Mouse (Mus musculus) kidney, postnatal 0 days (tissue): ENCODE results near the gene Pam. TPM values are rescaled to one million over a fixed set of nuclear protein-coding genes. Genes with fewer than 3 reads are reported as not detected.

ENCODE experiments used
- ATAC-seq: fragments of 200-750 bp; cut with Nextera tagmentation; replicated peaks from 2 replicates; pipeline ENCODE4 v1.8.0; 2017; ENCODE audit warnings: low read depth, moderate number of reproducible peaks, moderate TSS enrichment, moderate library complexity; ENCODE audit not compliant: low FRiP score
- DNase-seq: peaks from one replicate; pipeline ENCODE4 v3.0.0-alpha.2; 2016; ENCODE audit warnings: low spot score
- H3K27ac ChIP-seq: fragments of 300-500 bp; sonication (generic); 2 replicates; pipeline ENCODE4 v1.5.1; 2014; ENCODE audit warnings: mild to moderate bottlenecking
- H3K27me3 ChIP-seq: fragments of 300-500 bp; sonication (generic); 2 replicates; pipeline ENCODE4 v1.6.1; 2014; ENCODE audit warnings: low read length, mixed read lengths; ENCODE audit not compliant: insufficient read depth
- H3K36me3 ChIP-seq: fragments of 300-500 bp; sonication (generic); 2 replicates; pipeline ENCODE4 v1.6.1; 2014; ENCODE audit warnings: low read length, mixed read lengths; ENCODE audit not compliant: insufficient read depth
- H3K4me1 ChIP-seq: fragments of 300-500 bp; sonication (generic); replicated peaks from 2 replicates; pipeline ENCODE4 v1.6.1; 2014; ENCODE audit warnings: antibody characterized with exemption, low read length, mixed read lengths; ENCODE audit not compliant: insufficient read depth
- H3K4me2 ChIP-seq: fragments of 300-500 bp; sonication (generic); 2 replicates; pipeline ENCODE4 v1.6.1; 2014; ENCODE audit warnings: mild to moderate bottlenecking, low read length, moderate library complexity, mixed read lengths
- H3K4me3 ChIP-seq: fragments of 300-500 bp; sonication (generic); replicated peaks from 2 replicates; pipeline ENCODE4 v1.5.1; 2014; ENCODE audit warnings: low read depth, low read length
- H3K9ac ChIP-seq: fragments of 300-500 bp; sonication (generic); 2 replicates; pipeline ENCODE4 v1.6.1; 2014; ENCODE audit warnings: low read depth, low read length
- H3K9me3 ChIP-seq: fragments of 300-500 bp; sonication (generic); replicated peaks from 2 replicates; pipeline ENCODE4 v1.6.1; 2016; ENCODE audit warnings: low read length, inconsistent platforms, mixed read lengths
- CTCF ChIP-seq: IDR thresholded peaks from 2 replicates; pipeline ENCODE4 v1.5.1; 2016; ENCODE audit warnings: antibody characterized with exemption, low read depth, mild to moderate bottlenecking, moderate library complexity
- WGBS: fragments of 180-500 bp; shearing (Covaris S2); extraction: QIAGEN DNeasy Blood & Tissue Kit; methylation state at CpG from one replicate; pipeline ENCODE4 v1.1.7; 2014; 5-methylcytosine and 5-hydroxymethylcytosine counted together
- polyA plus RNA-seq: library from polyadenylated mRNA; unstranded; fragments of >200 nt; fragmentation: Nextera tagmentation; extraction: Ambion mirVana; gene quantifications from 2 replicates; pipeline ENCODE4 v1.2.1, GENCODE M21; 2015

Gene Pam
- polyA plus RNA-seq, 1 experiment from 2014 or later: 67.6 TPM

DNA sequence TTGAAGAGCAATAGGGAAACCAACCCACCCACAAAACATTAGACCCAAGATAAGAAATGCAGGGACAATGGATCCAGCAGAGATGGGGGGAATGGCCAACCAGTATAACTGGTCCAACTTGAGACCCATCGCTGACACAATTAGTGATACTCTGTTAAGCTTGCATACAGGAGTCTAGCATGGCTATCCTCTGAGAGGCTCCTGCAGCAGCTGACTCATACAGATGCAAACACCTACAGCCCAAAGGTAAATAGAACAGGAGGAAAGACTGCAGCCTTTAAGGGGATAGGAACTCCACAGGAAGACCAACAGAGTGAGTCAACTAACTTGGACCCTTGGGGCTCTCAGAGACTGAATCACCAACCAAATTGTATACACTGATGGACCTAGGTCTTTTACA, 98.4 kb downstream of the Pam start:
- DNase-seq (no peak), ATAC-seq (no peak)
- WGBS: 93% methylated on average over 1 of the region's 1 CpGs
- Histone ChIP-seq H3K9ac (no peak overlapping the region), H3K4me2 (no peak overlapping the region), H3K4me1 (no peaks in the 10 kb centered on the region), H3K4me3 (no peak overlapping the region), H3K36me3 (no peaks in the 10 kb centered on the region), H3K9me3 (no peaks in the 10 kb centered on the region), H3K27ac (no peak overlapping the region), H3K27me3 (no peaks in the 10 kb centered on the region)
- TF ChIP-seq CTCF: no peak

DNA sequence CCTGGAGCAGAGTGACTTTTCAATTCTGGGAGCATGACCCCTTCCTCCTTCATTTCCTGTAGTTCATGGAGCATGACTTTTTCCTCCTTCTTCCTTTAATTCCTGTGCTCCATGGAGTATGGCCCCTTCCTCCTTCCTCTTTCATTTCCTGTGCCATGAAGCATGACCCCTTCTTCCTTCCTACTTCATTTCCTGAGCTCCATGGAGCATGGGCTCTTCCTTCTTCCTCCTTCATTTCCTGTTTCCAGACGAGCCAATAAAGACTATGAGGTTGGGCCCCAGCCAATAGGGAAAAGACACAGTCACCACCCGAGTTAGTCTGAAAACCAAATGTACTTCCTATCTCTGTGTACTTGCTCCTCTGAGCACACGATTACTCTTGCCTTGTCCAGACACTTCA, 103.5 kb downstream of the Pam start:
- Histone ChIP-seq H3K4me1 (no peaks in the 10 kb centered on the region), H3K27ac (no peak overlapping the region), H3K4me2 (no peak overlapping the region), H3K9me3 (no peaks in the 10 kb centered on the region), H3K36me3 (no peaks in the 10 kb centered on the region), H3K27me3 (no peaks in the 10 kb centered on the region), H3K4me3 (no peak overlapping the region), H3K9ac (no peak overlapping the region)
- ATAC-seq: no peak
- WGBS: 73% methylated on average over 3 of the region's 3 CpGs
- TF ChIP-seq CTCF: no peak
- no peak for DNase-seq

DNA sequence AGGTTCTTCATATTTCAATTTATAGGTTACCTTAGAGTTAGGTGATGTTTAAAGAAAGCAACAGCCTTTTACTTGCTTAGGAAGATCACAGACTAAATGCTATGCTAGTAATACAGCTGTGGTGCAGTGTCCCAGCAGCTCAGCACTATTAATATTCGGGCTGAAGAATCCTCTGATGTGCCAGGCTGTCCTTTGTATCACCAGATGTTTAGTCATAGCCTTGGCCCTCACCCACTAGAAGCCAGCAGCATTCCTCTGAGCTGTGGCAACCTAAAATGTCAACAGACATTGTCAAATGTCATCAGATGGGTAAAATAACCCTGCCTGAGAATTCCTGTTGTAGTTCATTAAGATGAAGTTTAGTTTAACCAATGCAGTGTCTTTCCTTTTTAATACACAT, 112.3 kb downstream of the Pam start:
- DNase-seq: no peak
- Histone ChIP-seq H3K4me1 (no peaks in the 10 kb centered on the region), H3K9me3 (no peaks in the 10 kb centered on the region), H3K27me3 (no peaks in the 10 kb centered on the region), H3K4me2 (no peak overlapping the region), H3K4me3 (no peak overlapping the region), H3K9ac (no peak overlapping the region), H3K36me3 (no peaks in the 10 kb centered on the region), H3K27ac (no peak overlapping the region)
- no peak for TF ChIP-seq CTCF
- no peak for ATAC-seq
- WGBS: 84% methylated on average over 1 of the region's 1 CpGs

DNA sequence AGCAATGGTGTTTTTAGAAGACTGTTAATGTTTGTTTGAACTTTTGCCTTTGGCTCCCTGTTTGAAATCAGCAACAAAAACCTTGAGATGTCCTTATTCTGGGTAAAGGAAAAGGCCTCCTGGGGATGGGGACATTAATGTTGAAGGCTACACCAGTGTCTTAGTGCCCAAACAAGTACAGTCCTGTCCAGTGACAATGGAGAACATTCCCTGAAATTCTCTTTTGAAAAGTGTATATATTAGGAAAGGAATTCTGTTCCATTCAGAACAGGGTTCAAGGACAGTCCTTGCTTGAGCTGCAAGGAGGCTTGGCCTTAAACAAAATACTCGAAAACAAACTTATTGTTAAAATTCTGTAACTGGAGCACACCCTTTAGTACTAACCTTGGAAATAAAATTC, 116.0 kb downstream of the Pam start:
- Histone ChIP-seq H3K27me3 (no peaks in the 10 kb centered on the region), H3K4me2 (no peak overlapping the region), H3K9me3 (no peaks in the 10 kb centered on the region), H3K4me3 (no peak overlapping the region), H3K9ac (no peak overlapping the region), H3K36me3 (no peaks in the 10 kb centered on the region), H3K4me1 (no peaks in the 10 kb centered on the region), H3K27ac (no peak overlapping the region)
- WGBS: 86% methylated on average over 1 of the region's 1 CpGs
- ATAC-seq (no peak), DNase-seq (no peak)
- TF ChIP-seq CTCF: no peak

DNA sequence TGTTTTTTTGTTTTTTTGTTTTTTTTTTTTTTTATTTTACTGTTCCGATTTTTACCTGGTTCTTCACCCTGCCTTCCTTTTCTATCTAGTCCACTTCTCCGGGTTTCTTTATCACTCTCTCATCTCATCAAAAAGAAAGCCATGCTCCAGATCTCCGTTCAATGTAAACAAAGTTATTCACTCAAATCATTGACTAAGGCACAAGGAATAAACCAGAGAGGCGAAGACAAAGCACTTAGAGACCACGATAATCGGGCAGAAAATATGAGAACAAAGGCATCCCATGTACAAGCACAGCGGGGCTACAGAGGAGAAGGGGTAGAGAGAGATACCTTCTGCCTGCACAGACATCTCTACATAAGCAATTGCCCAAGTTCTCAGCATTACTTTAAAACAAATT, 117.9 kb downstream of the Pam start:
- peak overlapping the region; percentile 54 for H3K4me3 ChIP-seq
- no peaks in the 10 kb centered on the region for H3K27me3 ChIP-seq
- TF ChIP-seq CTCF: no peak
- H3K36me3 ChIP-seq: no peaks in the 10 kb centered on the region
- no peak overlapping the region for H3K9ac ChIP-seq
- DNase-seq (peak; percentile 11), ATAC-seq (no peak)
- 24% methylated on average over 7 of the region's 7 CpGs for WGBS
- no peaks in the 10 kb centered on the region for H3K9me3 ChIP-seq
- no peaks in the 10 kb centered on the region for H3K4me1 ChIP-seq
- peak overlapping the region; percentile 84 for H3K27ac ChIP-seq
- peak overlapping the region; percentile 80 for H3K4me2 ChIP-seq

DNA sequence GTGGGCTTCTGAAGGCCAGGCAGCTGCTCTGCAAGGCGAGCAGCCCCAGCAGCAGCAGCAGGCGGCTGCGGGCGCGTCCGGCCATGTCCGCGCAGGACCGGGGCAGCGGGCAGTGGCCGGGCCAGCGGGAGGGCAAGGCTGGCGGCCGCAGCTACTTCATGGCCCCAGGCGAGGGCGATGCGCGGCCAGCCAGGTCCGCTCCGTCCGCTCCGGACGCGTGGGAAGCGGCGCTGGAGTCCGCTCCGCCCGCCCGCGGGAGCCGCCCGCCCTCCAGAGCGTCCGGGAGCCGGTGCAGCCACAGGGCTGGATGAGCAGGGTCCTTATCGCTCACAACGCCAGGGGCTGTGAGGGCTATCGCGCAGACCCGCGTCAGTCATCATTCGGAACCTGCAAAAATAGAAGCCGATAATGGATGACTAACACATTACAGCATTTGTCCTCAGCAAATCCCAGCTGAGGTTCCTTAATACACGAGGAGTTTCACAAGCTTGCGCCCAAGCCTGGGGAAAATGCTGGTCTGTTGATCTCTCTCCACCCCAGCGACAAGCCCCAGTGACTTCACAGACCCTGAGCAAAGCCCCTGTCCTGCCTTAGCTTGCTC, 118.5 kb downstream of the Pam start:
- ATAC-seq (peak; percentile 94), DNase-seq (peak; percentile 90)
- Histone ChIP-seq H3K36me3 (no peaks in the 10 kb centered on the region), H3K4me2 (peak overlapping the region; percentile 80), H3K27me3 (no peaks in the 10 kb centered on the region), H3K4me1 (no peaks in the 10 kb centered on the region), H3K27ac (peak overlapping the region; percentile 84), H3K9ac (peak overlapping the region; percentile 68), H3K9me3 (no peaks in the 10 kb centered on the region), H3K4me3 (peak overlapping the region; percentile 54)
- TF ChIP-seq CTCF: peak; percentile 35; the same call in 1 of the 2 replicates
- under 1% methylated on average over 40 of the region's 47 CpGs for WGBS

DNA sequence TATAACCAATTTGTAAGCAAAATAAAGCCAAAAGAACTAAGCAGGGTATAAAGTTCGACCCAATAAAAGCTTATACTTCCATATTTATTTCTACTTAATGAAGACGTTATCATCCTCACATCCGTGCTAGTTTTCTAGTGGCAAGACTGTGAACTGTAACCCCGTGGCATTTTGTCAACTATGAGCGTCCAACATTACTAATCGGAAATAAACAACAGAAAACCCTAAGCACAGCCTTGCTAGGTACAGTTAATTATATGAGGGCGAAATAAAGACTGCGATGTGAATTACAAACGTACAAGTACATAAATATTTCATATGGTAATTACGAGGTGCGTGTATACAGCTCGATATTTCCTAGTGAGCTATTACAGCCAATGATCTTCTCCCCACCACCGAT, 119.4 kb downstream of the Pam start:
- DNase-seq (peak; percentile 28), ATAC-seq (no peak)
- H3K9me3 ChIP-seq: no peaks in the 10 kb centered on the region
- H3K4me2 ChIP-seq: peak overlapping the region; percentile 80
- H3K4me3 ChIP-seq: peak overlapping the region; percentile 54
- TF ChIP-seq CTCF: 0 out of 2 replicates have a peak, but pooled peaks have one; percentile 24
- H3K9ac ChIP-seq: no peak overlapping the region
- no peaks in the 10 kb centered on the region for H3K36me3 ChIP-seq
- H3K27ac ChIP-seq: no peak overlapping the region
- H3K4me1 ChIP-seq: no peaks in the 10 kb centered on the region
- 49% methylated on average over 13 of the region's 13 CpGs for WGBS
- no peaks in the 10 kb centered on the region for H3K27me3 ChIP-seq
